Comparison of ENCODE assay signal across 18 mouse cellular contexts in genomic region chr10:122764653-122765052, GRCm38 (mm10).
DNase-seq lines count a peak whose midpoint lies in the region; ATAC-seq and TF ChIP-seq lines count a peak whose summit lies in the region.
"Had no signal": no experiment of that assay in that cellular context is flagged by ENCODE, and none has a peak within 500 bp of the region (broad histone marks: within the 10 kb centered on the region; RNA-seq: fewer than 3 reads in every experiment).

No protein-coding gene starts in this region.

- no peak overlapping the region for H3K27ac ChIP-seq in heart, embryonic 11.5 days (ENCODE audit: low read depth, low read length)
- H3K27ac ChIP-seq in intestine, postnatal 0 days (ENCODE audit: low read depth, low read length), result no peak overlapping the region
- H3K27ac ChIP-seq in intestine, embryonic 15.5 days, result no peak overlapping the region
- no peak overlapping the region for H3K27ac ChIP-seq in midbrain, embryonic 12.5 days (replicated peaks)
- no peak overlapping the region for H3K27ac ChIP-seq in midbrain, embryonic 14.5 days (replicated peaks; ENCODE audit: low read depth, low read length)
- peak overlapping the region; percentile 5; the same call in 1 of the 2 replicates for H3K27ac ChIP-seq in limb, embryonic 10.5 days
- H3K27ac ChIP-seq: hindbrain, embryonic 15.5 days had no signal

- 0 out of 2 replicates have a peak, but pooled peaks have one; percentile 25 for ATAC-seq in heart, embryonic 11.5 days (replicated peaks; ENCODE audit: insufficient number of reproducible peaks, low FRiP score, low TSS enrichment)
- no peak for ATAC-seq in intestine, postnatal 0 days
- ATAC-seq in intestine, embryonic 15.5 days, result no peak
- 0 out of 2 replicates have a peak, but pooled peaks have one; percentile 52 for ATAC-seq in midbrain, embryonic 12.5 days (ENCODE audit: low FRiP score, low read depth)
- ATAC-seq in midbrain, embryonic 14.5 days (ENCODE audit: low FRiP score, low TSS enrichment), result no peak
- ATAC-seq: forebrain, embryonic 14.5 days had no signal

- no peak for DNase-seq in heart, postnatal 36 days
- DNase-seq in midbrain, embryonic 14.5 days, result no peak
- no peak for DNase-seq in limb, embryonic 10.5 days (ENCODE audit: low spot score)
- DNase-seq: adrenal gland, postnatal 10 days; cerebellum, adult 11-12 months; cerebellum, postnatal 25 days; kidney, adult 2 months; lung, adult 18-20 months; right cerebral cortex, adult 18-20 months; thymus, adult 2 months had no signal

- no peak overlapping the region for H3K9ac ChIP-seq in heart, embryonic 11.5 days (ENCODE audit: low read depth, low read length)
- H3K9ac ChIP-seq in intestine, postnatal 0 days (ENCODE audit: low read depth, low read length), result no peak overlapping the region
- no peak overlapping the region for H3K9ac ChIP-seq in intestine, embryonic 15.5 days
- no peak overlapping the region for H3K9ac ChIP-seq in midbrain, embryonic 12.5 days (replicated peaks)
- no peak overlapping the region for H3K9ac ChIP-seq in midbrain, embryonic 14.5 days (replicated peaks; ENCODE audit: low read length)
- H3K9ac ChIP-seq: hindbrain, embryonic 15.5 days had no signal

- H3K27me3 ChIP-seq in heart, embryonic 11.5 days (ENCODE audit: control insufficient read depth, insufficient read depth, low read length), result no peaks in the 10 kb centered on the region; the same call in 1 of the 2 replicates
- H3K27me3 ChIP-seq in intestine, postnatal 0 days (replicated peaks; ENCODE audit: control insufficient read depth, insufficient read depth, low read length), result no peaks in the 10 kb centered on the region
- H3K27me3 ChIP-seq in intestine, embryonic 15.5 days (replicated peaks), result no peaks in the 10 kb centered on the region
- no peaks in the 10 kb centered on the region; the same call in 1 of the 2 replicates for H3K27me3 ChIP-seq in midbrain, embryonic 12.5 days
- H3K27me3 ChIP-seq in midbrain, embryonic 14.5 days (ENCODE audit: control insufficient read depth, insufficient read depth, low read length), result no peaks in the 10 kb centered on the region
- H3K27me3 ChIP-seq in limb, embryonic 10.5 days (ENCODE audit: low read depth, poor library complexity, severe bottlenecking), result no peaks in the 10 kb centered on the region
- H3K27me3 ChIP-seq: hindbrain, embryonic 15.5 days had no signal

- no peak overlapping the region for H3K4me3 ChIP-seq in heart, embryonic 11.5 days (ENCODE audit: low read depth, low read length)
- H3K4me3 ChIP-seq in intestine, postnatal 0 days (ENCODE audit: low read depth, low read length), result no peak overlapping the region
- no peak overlapping the region for H3K4me3 ChIP-seq in intestine, embryonic 15.5 days (replicated peaks)
- no peak overlapping the region for H3K4me3 ChIP-seq in midbrain, embryonic 12.5 days
- H3K4me3 ChIP-seq in midbrain, embryonic 14.5 days (replicated peaks; ENCODE audit: low read depth, low read length), result no peak overlapping the region
- no peak overlapping the region for H3K4me3 ChIP-seq in limb, embryonic 10.5 days
- H3K4me3 ChIP-seq: hindbrain, embryonic 15.5 days; layer of hippocampus, adult 2 months; myocyte had no signal

- H3K4me1 ChIP-seq in heart, embryonic 11.5 days (ENCODE audit: control insufficient read depth, insufficient read depth, low read length), result peaks cover 22% of the 10 kb centered on the region
- H3K4me1 ChIP-seq in intestine, postnatal 0 days (replicated peaks; ENCODE audit: control insufficient read depth, insufficient read depth, low read length), result no peaks in the 10 kb centered on the region
- peaks cover 8% of the 10 kb centered on the region; the same call in 1 of the 2 replicates for H3K4me1 ChIP-seq in intestine, embryonic 15.5 days (replicated peaks)
- no peaks in the 10 kb centered on the region; the same call in 1 of the 2 replicates for H3K4me1 ChIP-seq in midbrain, embryonic 12.5 days
- H3K4me1 ChIP-seq in midbrain, embryonic 14.5 days (ENCODE audit: control insufficient read depth, insufficient read depth, low read length), result peaks cover 8% of the 10 kb centered on the region; the same call in 1 of the 2 replicates
- H3K4me1 ChIP-seq in limb, embryonic 10.5 days, result peaks cover 71% of the 10 kb centered on the region

- no peaks in the 10 kb centered on the region for H3K9me3 ChIP-seq in heart, embryonic 11.5 days (replicated peaks; ENCODE audit: control insufficient read depth, low read length)
- no peaks in the 10 kb centered on the region for H3K9me3 ChIP-seq in intestine, postnatal 0 days (ENCODE audit: control insufficient read depth)
- H3K9me3 ChIP-seq in intestine, embryonic 15.5 days, result no peaks in the 10 kb centered on the region
- H3K9me3 ChIP-seq in midbrain, embryonic 12.5 days, result no peaks in the 10 kb centered on the region
- H3K9me3 ChIP-seq in midbrain, embryonic 14.5 days (ENCODE audit: control insufficient read depth, low read length), result no peaks in the 10 kb centered on the region
- H3K9me3 ChIP-seq in limb, embryonic 10.5 days (replicated peaks), result no peaks in the 10 kb centered on the region
- H3K9me3 ChIP-seq: hindbrain, embryonic 15.5 days had no signal

- 0 out of 2 replicates have a peak, but pooled peaks have one; percentile 4 for TF ChIP-seq CTCF in intestine, postnatal 0 days (IDR thresholded peaks at IDR 0.05; ENCODE audit: low read depth)

- intact Hi-C loops in heart, postnatal 36 days (cut with DNase I), result no loop called here

- H3K36me3 ChIP-seq in heart, embryonic 11.5 days (ENCODE audit: control insufficient read depth, insufficient read depth, low read length), result no peaks in the 10 kb centered on the region
- H3K36me3 ChIP-seq in intestine, postnatal 0 days (ENCODE audit: control insufficient read depth, insufficient read depth), result no peaks in the 10 kb centered on the region; the same call in 1 of the 2 replicates
- no peaks in the 10 kb centered on the region for H3K36me3 ChIP-seq in intestine, embryonic 15.5 days
- H3K36me3 ChIP-seq in midbrain, embryonic 12.5 days, result no peaks in the 10 kb centered on the region
- H3K36me3 ChIP-seq in midbrain, embryonic 14.5 days (ENCODE audit: control insufficient read depth, insufficient read depth, low read length), result no peaks in the 10 kb centered on the region
- no peaks in the 10 kb centered on the region for H3K36me3 ChIP-seq in limb, embryonic 10.5 days
- H3K36me3 ChIP-seq: hindbrain, embryonic 15.5 days had no signal

- WGBS in heart, embryonic 11.5 days (ENCODE audit: insufficient replicate concordance), result 36% methylated on average over 7 of the region's 7 CpGs
- 66% methylated on average over 7 of the region's 7 CpGs for WGBS in intestine, postnatal 0 days
- 66% methylated on average over 7 of the region's 7 CpGs for WGBS in intestine, embryonic 15.5 days
- WGBS in midbrain, embryonic 12.5 days, result 55% methylated on average over 7 of the region's 7 CpGs
- whole genome bisulfite sequencing in midbrain, embryonic 14.5 days, result 42% methylated on average over 7 of the region's 7 CpGs
- WGBS in limb, embryonic 10.5 days, result 76% methylated on average over 7 of the region's 7 CpGs

- no peak overlapping the region for H3K4me2 ChIP-seq in heart, embryonic 11.5 days
- no peak overlapping the region for H3K4me2 ChIP-seq in intestine, postnatal 0 days (replicated peaks; ENCODE audit: low read depth)
- H3K4me2 ChIP-seq in intestine, embryonic 15.5 days (replicated peaks), result no peak overlapping the region
- no peak overlapping the region for H3K4me2 ChIP-seq in midbrain, embryonic 12.5 days (replicated peaks)
- H3K4me2 ChIP-seq in midbrain, embryonic 14.5 days (ENCODE audit: low read length), result no peak overlapping the region
- H3K4me2 ChIP-seq: hindbrain, embryonic 15.5 days had no signal

Comparison
In these comparisons a context has a peak if more than half of its experiments do, and no peak if none do; other contexts are left out.
1. ATAC-seq: peak in heart, embryonic 11.5 days (single experiment) and midbrain, embryonic 12.5 days (single experiment); none in intestine, postnatal 0 days (single experiment), intestine, embryonic 15.5 days (single experiment) and midbrain, embryonic 14.5 days (single experiment).